Mouse (Mus musculus) spleen, adult 2 months (tissue): ENCODE results near the gene Btf3.

Source experiments
- CTCF ChIP-seq: fragments of 200-500 bp; IDR thresholded peaks from 2 replicates; pipeline ENCODE4 v1.5.1; 2011; ENCODE audit warnings: mild to moderate bottlenecking, inconsistent platforms; ENCODE audit not compliant: insufficient read depth, insufficient read length, insufficient replicate concordance; ENCODE audit errors: extremely low read depth
- POLR2A ChIP-seq: fragments of 200-500 bp; IDR thresholded peaks from 2 replicates; pipeline ENCODE4 v1.6.1; 2011; ENCODE audit warnings: low read depth, low read length, inconsistent platforms

DNA sequence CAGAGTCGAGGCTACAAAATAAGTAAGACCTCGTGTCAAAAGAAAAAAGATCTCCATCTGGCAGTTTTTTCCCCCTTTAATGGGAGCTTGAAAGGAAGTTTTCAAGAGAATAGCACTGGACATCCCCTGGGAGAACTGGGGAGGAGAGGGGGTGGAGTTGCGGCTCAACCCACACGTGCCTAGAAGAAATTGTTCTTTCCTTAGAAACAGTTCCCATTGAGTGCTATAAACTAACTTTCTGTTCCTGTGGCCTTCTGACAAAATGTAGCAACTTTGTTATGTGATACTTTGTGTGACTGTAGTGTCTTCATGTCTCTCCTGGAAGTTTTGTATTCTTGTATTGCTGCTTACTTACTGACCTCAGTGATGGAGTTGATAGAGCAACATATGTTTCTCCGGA lies 52.7 kb downstream of the Btf3 start:
- TF ChIP-seq CTCF (no peak), POLR2A (no peak)
